Mouse (Mus musculus): Measurements from ENCODE around the gene Fam19a1. TPM values are rescaled to one million over a fixed set of nuclear protein-coding genes. Genes with fewer than 3 reads are reported as not detected.

Gene Fam19a1
- polyA plus RNA-seq, 1 experiment from 2014 or later, result 0.79 TPM

DNA sequence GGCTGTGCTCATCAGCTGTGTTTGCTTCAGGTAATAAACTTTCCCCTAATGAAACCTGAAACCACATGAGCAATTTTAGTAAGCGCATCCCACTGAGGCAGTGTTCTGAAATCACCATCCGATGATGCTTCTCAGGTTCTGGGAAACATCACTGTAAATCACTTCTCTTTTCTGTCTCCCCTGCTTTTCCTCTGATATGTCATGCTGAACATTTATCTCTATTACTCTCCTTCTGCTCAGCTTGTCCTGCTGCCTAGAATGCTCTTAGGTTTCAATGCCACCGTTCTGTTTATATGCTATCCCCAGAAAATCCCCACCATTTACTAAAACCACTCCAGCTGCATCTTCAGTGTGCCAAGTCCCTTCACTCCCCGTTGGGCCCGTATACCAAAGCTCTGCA, 386.5 kb downstream of the Fam19a1 start:
- Histone ChIP-seq H3K27me3 (ENCODE audit: insufficient read depth, poor library complexity, severe bottlenecking) (no peaks in the 10 kb centered on the region), H3K36me3 (no peaks in the 10 kb centered on the region), H3K4me1 (no peaks in the 10 kb centered on the region), H3K27ac (no peak overlapping the region), H3K9me3 (no peaks in the 10 kb centered on the region), H3K4me3 (no peak overlapping the region)
- DNase-seq (ENCODE audit: low spot score), result no peak
- WGBS, result 72% methylated on average over 5 of the region's 5 CpGs

DNA sequence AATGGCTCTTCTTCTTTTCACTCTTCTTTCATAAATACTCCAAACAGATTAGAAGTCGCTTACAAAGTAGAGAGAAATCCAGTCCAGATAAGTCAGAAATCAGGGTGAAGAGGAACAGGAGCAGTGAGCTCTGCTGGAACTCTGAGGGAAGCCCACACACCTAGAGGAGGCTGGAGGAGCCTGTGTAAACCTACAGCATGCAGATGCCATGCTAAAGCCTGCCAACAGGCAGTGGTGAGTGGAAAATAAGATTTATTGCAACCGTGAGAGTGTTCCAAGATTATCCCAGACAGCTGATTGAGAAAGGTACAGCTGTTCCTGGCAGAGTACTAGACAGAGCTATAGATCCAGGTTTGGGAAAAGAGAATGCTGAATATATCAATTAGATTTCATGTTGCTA, 428.6 kb downstream of the Fam19a1 start:
- no peak for DNase-seq (ENCODE audit: low spot score)
- 72% methylated on average over 2 of the region's 2 CpGs for WGBS

GRCm38 (mm10) chr6:96544832-96545231, 431.9 kb downstream of the Fam19a1 start:
- Histone ChIP-seq H3K4me1 (no peaks in the 10 kb centered on the region), H3K27me3 (ENCODE audit: insufficient read depth, poor library complexity, severe bottlenecking) (no peaks in the 10 kb centered on the region), H3K27ac (no peak overlapping the region), H3K4me3 (no peak overlapping the region), H3K36me3 (no peaks in the 10 kb centered on the region), H3K9me3 (no peaks in the 10 kb centered on the region)
- WGBS, result 62% methylated on average over 3 of the region's 3 CpGs
- no peak for DNase-seq (ENCODE audit: low spot score)

More for the DNA sequence above, 428.6 kb downstream of the Fam19a1 start:
- Histone ChIP-seq H3K27me3 (ENCODE audit: insufficient read depth, poor library complexity, severe bottlenecking) (no peaks in the 10 kb centered on the region), H3K36me3 (no peaks in the 10 kb centered on the region), H3K4me1 (no peaks in the 10 kb centered on the region), H3K4me3 (no peak overlapping the region), H3K9me3 (no peaks in the 10 kb centered on the region), H3K27ac (no peak overlapping the region)

GRCm38 (mm10) chr6:96550431-96550830, 437.5 kb downstream of the Fam19a1 start:
- H3K9me3 ChIP-seq, result no peaks in the 10 kb centered on the region
- DNase-seq (ENCODE audit: low spot score), result no peak
- no peaks in the 10 kb centered on the region for H3K36me3 ChIP-seq
- H3K4me1 ChIP-seq, result no peaks in the 10 kb centered on the region
- H3K4me3 ChIP-seq, result no peak overlapping the region
- no peaks in the 10 kb centered on the region for H3K27me3 ChIP-seq (ENCODE audit: insufficient read depth, poor library complexity, severe bottlenecking)
- no peak overlapping the region for H3K27ac ChIP-seq
- 87% methylated on average over 4 of the region's 4 CpGs for WGBS

GRCm38 (mm10) chr6:96578649-96579048, 465.7 kb downstream of the Fam19a1 start:
- Histone ChIP-seq H3K9me3 (no peaks in the 10 kb centered on the region), H3K4me1 (no peaks in the 10 kb centered on the region), H3K4me3 (no peak overlapping the region), H3K27me3 (ENCODE audit: insufficient read depth, poor library complexity, severe bottlenecking) (no peaks in the 10 kb centered on the region), H3K36me3 (no peaks in the 10 kb centered on the region), H3K27ac (no peak overlapping the region)
- no peak for DNase-seq (ENCODE audit: low spot score)
- WGBS, result 50% methylated on average over 5 of the region's 5 CpGs

DNA sequence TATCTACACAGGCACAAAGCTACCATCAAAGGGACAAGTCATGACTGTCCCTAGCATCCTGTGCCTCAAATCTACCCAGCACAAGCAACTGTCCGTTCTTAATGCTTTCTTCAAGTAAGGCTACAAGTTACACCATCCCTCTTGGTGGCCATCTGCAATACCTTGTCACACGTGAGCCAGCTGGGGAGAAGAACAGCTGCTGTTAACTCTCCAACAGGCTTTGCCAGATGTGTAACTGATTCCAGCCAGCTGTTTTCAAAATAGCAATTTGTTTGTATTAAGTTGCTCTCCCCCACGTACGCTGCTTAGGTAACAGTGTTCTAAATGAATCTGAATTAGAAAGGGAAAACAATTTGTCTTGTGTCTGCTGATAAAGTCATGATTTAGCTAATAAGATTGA, 467.8 kb downstream of the Fam19a1 start:
- no peak for DNase-seq (ENCODE audit: low spot score)
- 75% methylated on average over 4 of the region's 4 CpGs for WGBS
- H3K36me3 ChIP-seq, result no peaks in the 10 kb centered on the region
- H3K9me3 ChIP-seq, result no peaks in the 10 kb centered on the region
- no peaks in the 10 kb centered on the region for H3K27me3 ChIP-seq (ENCODE audit: insufficient read depth, poor library complexity, severe bottlenecking)
- H3K4me3 ChIP-seq, result no peak overlapping the region
- H3K27ac ChIP-seq, result no peak overlapping the region
- no peaks in the 10 kb centered on the region for H3K4me1 ChIP-seq

- Histone ChIP-seq H3K27me3 (ENCODE audit: insufficient read depth, poor library complexity, severe bottlenecking) (no peaks in the 10 kb centered on the region), H3K27ac (no peak overlapping the region), H3K36me3 (no peaks in the 10 kb centered on the region), H3K9me3 (no peaks in the 10 kb centered on the region), H3K4me3 (no peak overlapping the region), H3K4me1 (no peaks in the 10 kb centered on the region)
- WGBS, result 78% methylated on average over 3 of the region's 3 CpGs
- DNase-seq (ENCODE audit: low spot score), result no peak
These were observed 468.2 kb downstream of the Fam19a1 start for GRCm38 (mm10) chr6:96581187-96581586.

- Histone ChIP-seq H3K4me1 (no peaks in the 10 kb centered on the region), H3K4me3 (no peak overlapping the region), H3K9me3 (no peaks in the 10 kb centered on the region), H3K27me3 (ENCODE audit: insufficient read depth, poor library complexity, severe bottlenecking) (no peaks in the 10 kb centered on the region), H3K27ac (no peak overlapping the region), H3K36me3 (no peaks in the 10 kb centered on the region)
- DNase-seq (ENCODE audit: low spot score), result no peak
- WGBS, result 86% methylated on average over 4 of the region's 4 CpGs
These were observed 474.5 kb downstream of the Fam19a1 start for GRCm38 (mm10) chr6:96587427-96587826.

GRCm38 (mm10) chr6:96593031-96593430, 480.1 kb downstream of the Fam19a1 start:
- H3K4me3 ChIP-seq, result no peak overlapping the region
- 82% methylated on average over 1 of the region's 1 CpGs for WGBS
- no peaks in the 10 kb centered on the region for H3K27me3 ChIP-seq (ENCODE audit: insufficient read depth, poor library complexity, severe bottlenecking)
- H3K9me3 ChIP-seq, result no peaks in the 10 kb centered on the region
- no peaks in the 10 kb centered on the region for H3K36me3 ChIP-seq
- no peak for DNase-seq (ENCODE audit: low spot score)
- no peak overlapping the region for H3K27ac ChIP-seq
- no peaks in the 10 kb centered on the region for H3K4me1 ChIP-seq

GRCm38 (mm10) chr6:96595201-96595600, 482.2 kb downstream of the Fam19a1 start:
- Histone ChIP-seq H3K36me3 (no peaks in the 10 kb centered on the region), H3K27ac (no peak overlapping the region), H3K9me3 (no peaks in the 10 kb centered on the region), H3K4me3 (no peak overlapping the region), H3K4me1 (no peaks in the 10 kb centered on the region), H3K27me3 (ENCODE audit: insufficient read depth, poor library complexity, severe bottlenecking) (no peaks in the 10 kb centered on the region)
- no peak for DNase-seq (ENCODE audit: low spot score)
- WGBS, result 85% methylated on average over 10 of the region's 10 CpGs

GRCm38 (mm10) chr6:96624196-96624595, 511.2 kb downstream of the Fam19a1 start:
- Histone ChIP-seq H3K36me3 (no peaks in the 10 kb centered on the region), H3K27ac (no peak overlapping the region), H3K4me3 (no peak overlapping the region), H3K4me1 (no peaks in the 10 kb centered on the region), H3K9me3 (no peaks in the 10 kb centered on the region), H3K27me3 (ENCODE audit: insufficient read depth, poor library complexity, severe bottlenecking) (no peaks in the 10 kb centered on the region)
- 78% methylated on average over 1 of the region's 1 CpGs for WGBS
- DNase-seq (ENCODE audit: low spot score), result no peak

GRCm38 (mm10) chr6:96631518-96631917, 518.6 kb downstream of the Fam19a1 start:
- Histone ChIP-seq H3K27me3 (ENCODE audit: insufficient read depth, poor library complexity, severe bottlenecking) (no peaks in the 10 kb centered on the region), H3K4me3 (no peak overlapping the region), H3K9me3 (no peaks in the 10 kb centered on the region), H3K27ac (no peak overlapping the region), H3K4me1 (no peaks in the 10 kb centered on the region), H3K36me3 (no peaks in the 10 kb centered on the region)
- WGBS, result 84% methylated on average over 6 of the region's 6 CpGs
- DNase-seq (ENCODE audit: low spot score), result no peak

DNA sequence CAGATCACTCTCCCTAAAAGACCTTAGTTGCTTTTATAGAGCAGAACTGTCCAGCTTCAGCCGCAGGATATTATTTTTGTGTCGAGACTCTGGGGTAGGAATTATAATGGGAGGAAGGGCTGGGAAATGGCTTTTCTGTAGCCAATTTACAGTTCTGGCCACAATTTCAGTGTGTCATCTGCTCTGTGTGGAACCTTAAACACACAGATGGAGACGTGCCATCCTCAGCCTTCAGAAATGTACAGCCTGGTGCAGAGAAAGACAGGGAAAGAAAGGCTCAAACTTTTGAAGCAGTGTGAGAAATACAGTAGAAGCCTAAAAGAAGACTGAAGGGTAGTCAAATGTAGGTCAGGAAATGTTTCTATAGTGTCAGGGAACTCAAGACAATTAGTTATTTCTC, 519.3 kb downstream of the Fam19a1 start:
- no peaks in the 10 kb centered on the region for H3K27me3 ChIP-seq (ENCODE audit: insufficient read depth, poor library complexity, severe bottlenecking)
- no peaks in the 10 kb centered on the region for H3K9me3 ChIP-seq
- no peak for DNase-seq (ENCODE audit: low spot score)
- H3K4me1 ChIP-seq, result no peaks in the 10 kb centered on the region
- no peak overlapping the region for H3K27ac ChIP-seq
- H3K4me3 ChIP-seq, result no peak overlapping the region
- 69% methylated on average over 3 of the region's 3 CpGs for WGBS
- H3K36me3 ChIP-seq, result no peaks in the 10 kb centered on the region

DNA sequence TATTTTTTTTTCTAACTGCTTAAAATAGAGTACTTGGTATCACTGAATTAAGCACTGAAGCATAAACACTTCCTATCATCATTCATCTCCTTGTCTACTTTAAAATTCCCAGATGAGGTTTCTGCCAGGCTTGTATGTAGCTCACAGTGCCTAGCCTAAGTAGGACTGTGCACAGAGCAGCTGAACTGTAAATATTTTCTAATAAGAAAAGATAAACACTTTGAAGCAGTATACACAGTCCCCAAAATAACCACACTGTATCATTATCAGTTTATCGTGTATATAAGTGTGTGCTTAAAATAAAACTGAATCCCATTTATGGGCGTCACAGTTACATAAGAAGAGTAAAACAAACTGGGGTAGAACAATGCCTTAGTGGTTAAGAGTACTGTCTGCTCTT, 522.7 kb downstream of the Fam19a1 start:
- H3K36me3 ChIP-seq, result no peaks in the 10 kb centered on the region
- H3K9me3 ChIP-seq, result no peaks in the 10 kb centered on the region
- no peaks in the 10 kb centered on the region for H3K4me1 ChIP-seq
- 64% methylated on average over 2 of the region's 2 CpGs for WGBS
- H3K27ac ChIP-seq, result no peak overlapping the region
- DNase-seq (ENCODE audit: low spot score), result no peak
- no peak overlapping the region for H3K4me3 ChIP-seq
- H3K27me3 ChIP-seq (ENCODE audit: insufficient read depth, poor library complexity, severe bottlenecking), result no peaks in the 10 kb centered on the region
